Mouse (Mus musculus) WW6 (cell line): ENCODE results near the gene Zfp740.
A peak's percentile ranks its signal among the peaks of the same experiment; 100 is the strongest.
"Not testable (repeated sequence)": the region's sequence is repeated elsewhere in the genome, so short reads cannot be mapped to it uniquely, and the experiment has no call there.

Source experiments
- DNase-seq: peaks from one replicate; pipeline ENCODE4 v3.0.0-alpha.2; 2013; ENCODE audit warnings: low read depth, low spot score

Gene Zfp740

GRCm38 (mm10) chr15:102202971-102203834, at the start of gene Zfp740:
Zfp740 (plus strand) TSS chr15:102203249.
- DNase-seq: peak; percentile 88

- not testable (repeated sequence) for DNase-seq
Measured at GRCm38 (mm10) chr15:102155006-102155405, 48.0 kb upstream of the Zfp740 start.

GRCm38 (mm10) chr15:102156836-102157235, 46.2 kb upstream of the Zfp740 start:
- no peak for DNase-seq

- no peak for DNase-seq
Measured at GRCm38 (mm10) chr15:102160415-102161060, 42.5 kb upstream of the Zfp740 start.

GRCm38 (mm10) chr15:102163900-102164693, 39.0 kb upstream of the Zfp740 start:
- no peak for DNase-seq

GRCm38 (mm10) chr15:102165468-102166100, 37.5 kb upstream of the Zfp740 start:
- no peak for DNase-seq

GRCm38 (mm10) chr15:102167620-102168021, 35.4 kb upstream of the Zfp740 start:
- no peak for DNase-seq

GRCm38 (mm10) chr15:102169064-102169463, 34.0 kb upstream of the Zfp740 start:
- DNase-seq: no peak

- no peak for DNase-seq
Measured at GRCm38 (mm10) chr15:102173581-102173980, 29.5 kb upstream of the Zfp740 start.

- DNase-seq: no peak
Measured at GRCm38 (mm10) chr15:102175736-102176319, 27.2 kb upstream of the Zfp740 start.

GRCm38 (mm10) chr15:102176571-102177316, 26.3 kb upstream of the Zfp740 start:
- DNase-seq: no peak

GRCm38 (mm10) chr15:102177417-102177816, 25.6 kb upstream of the Zfp740 start:
- DNase-seq: no peak

- no peak for DNase-seq
Measured at GRCm38 (mm10) chr15:102178279-102178678, 24.8 kb upstream of the Zfp740 start.

GRCm38 (mm10) chr15:102179106-102179505, 23.9 kb upstream of the Zfp740 start:
- no peak for DNase-seq

GRCm38 (mm10) chr15:102179924-102180323, 23.1 kb upstream of the Zfp740 start:
- no peak for DNase-seq

GRCm38 (mm10) chr15:102183076-102183475, 20.0 kb upstream of the Zfp740 start:
- no peak for DNase-seq

- DNase-seq: no peak
Measured at GRCm38 (mm10) chr15:102186239-102186638, 16.8 kb upstream of the Zfp740 start.

GRCm38 (mm10) chr15:102188096-102188495, 15.0 kb upstream of the Zfp740 start:
- DNase-seq: no peak

- DNase-seq: no peak
Measured at GRCm38 (mm10) chr15:102188883-102189282, 14.2 kb upstream of the Zfp740 start.

- DNase-seq: no peak
Measured at GRCm38 (mm10) chr15:102191699-102192098, 11.3 kb upstream of the Zfp740 start.
